Mouse (Mus musculus): ENCODE data around the gene Pde8a. TPM values are rescaled to one million over a fixed set of nuclear protein-coding genes. Genes with fewer than 3 reads are reported as not detected.

Gene Pde8a
- polyA plus RNA-seq, 1 experiment: 2.9 TPM

DNA sequence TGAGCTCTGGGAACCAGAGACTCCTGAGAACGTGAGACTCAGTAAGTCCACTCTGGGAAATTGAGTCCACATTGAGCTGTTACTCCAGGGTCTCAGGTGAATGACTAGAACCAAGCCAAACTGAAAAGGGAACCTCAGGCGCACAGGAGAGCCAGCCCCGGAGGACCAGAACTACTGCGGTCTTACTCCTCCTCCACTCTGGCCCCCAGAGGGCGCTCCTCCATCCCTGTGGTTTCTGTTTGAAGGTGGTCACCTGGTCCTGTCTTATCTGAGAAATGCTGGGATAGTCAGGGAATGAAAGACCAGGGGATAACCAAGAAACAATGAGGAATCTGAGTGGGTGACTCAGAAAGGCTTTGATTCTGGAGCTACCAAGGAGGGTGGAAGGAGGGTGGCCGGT, 4.5 kb upstream of the Pde8a start:
- Histone ChIP-seq H3K36me3 (replicated peaks; ENCODE audit: low read length) (no peaks in the 10 kb centered on the region), H3K27me3 (replicated peaks) (peaks cover 48% of the 10 kb centered on the region), H3K4me1 (peaks cover 47% of the 10 kb centered on the region), H3K4me3 (replicated peaks) (no peak overlapping the region), H3K9me3 (no peaks in the 10 kb centered on the region)
- TF ChIP-seq FLI1 (IDR thresholded peaks at IDR 0.05; ENCODE audit: low read length) (no peak), GATA1 (IDR thresholded peaks at IDR 0.05; ENCODE audit: borderline replicate concordance, low read length) (no peak)

DNA sequence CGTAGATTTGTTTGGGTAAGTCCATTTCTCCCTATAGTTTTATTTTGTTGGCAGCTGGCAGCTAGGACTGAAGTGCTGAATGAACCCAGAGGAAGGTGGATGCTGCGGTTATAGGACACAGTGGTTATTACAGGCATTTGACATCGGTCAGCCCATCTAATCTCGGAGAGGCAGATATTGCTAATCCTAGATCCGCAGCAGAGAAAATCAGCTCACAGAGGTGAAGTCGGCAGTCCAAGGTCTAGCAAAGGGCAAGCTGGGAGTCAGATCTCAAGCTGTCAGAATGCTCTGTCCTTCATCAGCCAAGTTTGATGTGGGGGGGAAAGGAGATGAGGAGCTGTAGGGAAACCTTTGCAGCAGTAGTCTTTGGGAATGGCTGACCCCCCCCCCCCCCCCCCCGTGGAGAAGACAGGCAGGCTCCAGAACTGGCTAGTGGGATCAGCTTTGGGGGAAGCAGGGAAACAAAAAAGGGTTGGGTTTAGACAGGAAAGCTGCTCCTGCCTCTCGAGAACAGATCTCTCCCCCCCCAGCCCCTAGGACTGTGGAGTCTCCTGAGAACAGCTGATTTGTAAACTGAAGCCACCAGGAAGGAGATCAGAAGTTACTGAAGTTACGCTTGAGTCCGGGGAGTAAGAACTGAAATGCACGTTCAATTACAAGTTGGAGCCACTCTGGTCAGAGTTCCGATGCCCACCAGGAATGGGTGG, 3.3 kb upstream of the Pde8a start:
- TF ChIP-seq GATA1 (IDR thresholded peaks at IDR 0.05; ENCODE audit: borderline replicate concordance, low read length) (no peak), FLI1 (IDR thresholded peaks at IDR 0.05; ENCODE audit: low read length) (no peak)
- peaks cover 56% of the 10 kb centered on the region for H3K27me3 ChIP-seq (replicated peaks)

DNA sequence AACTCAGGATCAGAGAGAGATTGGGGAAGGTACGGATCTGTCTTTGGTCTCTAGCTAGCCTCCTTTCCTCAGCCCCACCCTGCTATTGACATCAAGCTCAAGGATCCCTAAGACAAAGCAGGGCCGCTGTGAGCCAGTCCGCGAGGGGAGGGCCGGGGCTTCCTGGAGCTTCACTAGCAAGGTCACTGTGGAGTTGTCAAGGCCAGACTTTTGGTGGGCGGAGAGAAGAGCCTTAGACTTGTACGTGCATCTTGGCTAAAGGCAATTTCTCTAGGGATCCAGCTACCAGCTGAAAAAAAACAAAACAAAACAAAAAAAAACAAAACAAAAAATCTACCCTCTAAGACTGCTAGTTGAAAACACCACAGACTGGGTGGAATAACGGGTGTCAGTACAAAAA, 1.6 kb upstream of the Pde8a start:
- Histone ChIP-seq H3K36me3 (replicated peaks; ENCODE audit: low read length) (no peaks in the 10 kb centered on the region), H3K4me3 (replicated peaks) (peak overlapping the region; percentile 90)
- TF ChIP-seq GATA1 (IDR thresholded peaks at IDR 0.05; ENCODE audit: borderline replicate concordance, low read length) (no peak), FLI1 (IDR thresholded peaks at IDR 0.05; ENCODE audit: low read length) (no peak)

More for the DNA sequence above, 3.3 kb upstream of the Pde8a start:
- Histone ChIP-seq H3K9me3 (no peaks in the 10 kb centered on the region), H3K4me1 (peaks cover 49% of the 10 kb centered on the region), H3K4me3 (replicated peaks) (no peak overlapping the region), H3K36me3 (replicated peaks; ENCODE audit: low read length) (no peaks in the 10 kb centered on the region)

DNA sequence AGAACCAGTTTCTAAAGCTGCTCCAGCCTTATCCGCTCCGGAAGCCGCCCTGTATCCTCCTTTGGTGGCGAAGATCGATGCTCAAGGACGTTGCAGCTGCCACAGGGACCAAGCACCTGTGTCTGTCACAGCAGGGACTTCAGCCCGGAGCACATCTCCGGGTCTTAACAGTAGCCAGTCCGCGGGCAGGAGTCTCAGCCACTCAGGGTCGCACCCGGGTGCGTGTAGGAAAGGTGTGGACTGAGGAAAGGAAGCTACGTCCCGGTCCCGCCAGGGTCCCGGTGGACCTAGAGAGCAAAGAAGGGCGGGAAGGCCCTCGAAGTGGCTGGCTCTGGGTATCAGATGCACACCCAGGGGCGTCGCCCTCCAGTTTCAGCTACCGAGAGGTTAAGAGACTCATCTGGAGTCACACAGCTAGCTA, 1.1 kb upstream of the Pde8a start:
- H3K36me3 ChIP-seq (replicated peaks; ENCODE audit: low read length): no peaks in the 10 kb centered on the region
- TF ChIP-seq GATA1 (IDR thresholded peaks at IDR 0.05; ENCODE audit: borderline replicate concordance, low read length): no peak
- no peak for TF ChIP-seq FLI1 (IDR thresholded peaks at IDR 0.05; ENCODE audit: low read length)
- H3K9me3 ChIP-seq: no peaks in the 10 kb centered on the region
- peak overlapping the region; percentile 90 for H3K4me3 ChIP-seq (replicated peaks)
- H3K4me1 ChIP-seq: peaks cover 47% of the 10 kb centered on the region
- H3K27me3 ChIP-seq (replicated peaks): peaks cover 56% of the 10 kb centered on the region

More for the DNA sequence above, 1.6 kb upstream of the Pde8a start:
- Histone ChIP-seq H3K4me1 (peaks cover 52% of the 10 kb centered on the region), H3K9me3 (no peaks in the 10 kb centered on the region), H3K27me3 (replicated peaks) (peaks cover 60% of the 10 kb centered on the region)

DNA sequence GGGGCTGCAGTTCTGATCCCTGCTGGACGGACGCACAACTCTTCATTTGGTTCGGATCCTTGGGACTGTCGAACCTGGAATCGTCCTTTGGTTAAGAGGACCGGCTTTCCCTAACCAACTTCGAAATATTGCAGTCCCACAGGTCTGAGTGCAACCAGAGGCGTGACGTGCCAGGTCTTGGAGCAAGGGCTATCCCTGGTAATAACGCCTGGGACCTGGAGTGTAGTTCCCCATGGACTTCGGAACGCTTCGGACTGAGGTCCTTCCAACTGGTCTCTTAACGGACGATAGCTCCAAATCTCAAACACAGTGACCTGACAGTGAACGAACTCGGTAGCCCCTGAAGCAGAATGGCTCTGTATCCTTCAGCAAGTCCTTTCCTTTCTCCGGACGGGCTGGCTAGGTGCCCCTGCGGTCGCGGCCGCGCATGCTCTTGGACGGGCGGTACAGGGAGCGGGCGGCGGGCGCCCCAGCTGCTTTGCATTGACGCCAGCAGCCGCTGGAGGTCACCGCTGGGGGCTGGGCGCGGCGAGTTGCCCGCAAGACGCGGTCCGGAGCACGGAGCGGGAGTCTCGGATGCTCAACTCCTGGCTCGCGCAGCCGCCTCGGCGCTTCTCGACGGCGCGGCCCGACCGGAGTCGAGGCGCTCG, 574 bp upstream of the Pde8a start:
- no peak for TF ChIP-seq FLI1 (IDR thresholded peaks at IDR 0.05; ENCODE audit: low read length)
- no peak for TF ChIP-seq GATA1 (IDR thresholded peaks at IDR 0.05; ENCODE audit: borderline replicate concordance, low read length)
- H3K9me3 ChIP-seq: no peaks in the 10 kb centered on the region
- peaks cover 57% of the 10 kb centered on the region for H3K27me3 ChIP-seq (replicated peaks)
- H3K36me3 ChIP-seq (replicated peaks; ENCODE audit: low read length): no peaks in the 10 kb centered on the region
- H3K4me3 ChIP-seq (replicated peaks): peak overlapping the region; percentile 90
- peaks cover 47% of the 10 kb centered on the region for H3K4me1 ChIP-seq

DNA sequence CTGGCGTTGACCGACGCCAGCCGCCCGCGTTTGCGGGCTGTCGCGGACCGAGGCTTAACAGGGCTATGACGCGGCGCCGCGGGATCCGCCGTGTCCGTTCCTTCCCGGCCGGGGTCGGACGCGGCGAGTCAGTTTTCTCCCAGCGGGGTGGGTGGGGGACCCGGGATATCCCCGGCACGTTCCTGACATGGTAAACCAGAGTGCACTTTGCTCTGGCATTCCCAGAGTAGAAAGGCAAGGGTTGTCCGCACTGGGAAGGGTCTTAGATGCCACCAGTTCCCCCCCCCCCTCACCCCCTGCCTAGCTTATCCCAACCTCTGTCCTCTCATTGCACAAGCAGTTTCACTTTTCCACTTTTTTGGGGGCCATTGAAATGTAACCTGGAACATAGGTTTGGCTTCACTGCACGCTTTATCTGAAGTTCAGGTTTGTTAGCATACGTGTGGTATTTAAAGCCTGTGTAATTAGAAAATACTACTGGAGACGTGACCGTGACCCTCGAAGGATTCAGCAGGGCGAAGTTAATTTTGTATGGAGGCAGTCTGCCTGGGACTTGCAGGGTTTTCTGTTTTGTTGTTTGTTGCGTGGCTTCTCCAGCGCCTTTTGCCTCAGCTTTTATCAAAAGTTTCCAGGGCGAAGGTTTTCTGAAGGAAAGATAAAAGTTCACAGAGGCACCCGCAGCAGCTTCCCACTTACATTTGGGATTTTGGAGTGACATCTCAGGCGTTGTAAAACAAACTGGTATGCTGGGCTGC, 934 bp downstream of the Pde8a start:
- Histone ChIP-seq H3K4me1 (peaks cover 38% of the 10 kb centered on the region), H3K27me3 (replicated peaks) (peaks cover 63% of the 10 kb centered on the region), H3K4me3 (replicated peaks) (peak overlapping the region; percentile 90), H3K36me3 (replicated peaks; ENCODE audit: low read length) (no peaks in the 10 kb centered on the region), H3K9me3 (no peaks in the 10 kb centered on the region)
- TF ChIP-seq GATA1 (IDR thresholded peaks at IDR 0.05; ENCODE audit: borderline replicate concordance, low read length) (no peak), FLI1 (IDR thresholded peaks at IDR 0.05; ENCODE audit: low read length) (no peak)

DNA sequence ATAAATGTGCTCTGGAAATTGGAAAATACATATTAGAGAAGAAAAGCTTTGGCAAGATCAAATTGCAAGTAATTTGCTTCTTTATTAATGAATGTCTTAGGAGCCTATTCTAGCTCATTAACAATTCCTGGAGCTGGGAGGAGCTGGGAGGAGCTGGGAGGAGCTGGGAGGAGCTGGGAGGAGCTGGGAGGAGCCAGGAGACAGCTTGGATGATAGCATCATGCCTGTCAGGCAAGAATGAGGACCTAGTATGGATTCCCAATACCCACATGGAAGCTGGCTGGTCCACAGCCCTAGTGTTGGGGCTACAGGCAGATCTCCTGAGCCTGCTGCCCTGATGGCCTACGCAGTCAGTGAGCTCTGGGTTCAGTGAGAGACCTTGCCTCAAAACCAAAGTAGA, 2.6 kb downstream of the Pde8a start:
- peaks cover 60% of the 10 kb centered on the region for H3K27me3 ChIP-seq (replicated peaks)

DNA sequence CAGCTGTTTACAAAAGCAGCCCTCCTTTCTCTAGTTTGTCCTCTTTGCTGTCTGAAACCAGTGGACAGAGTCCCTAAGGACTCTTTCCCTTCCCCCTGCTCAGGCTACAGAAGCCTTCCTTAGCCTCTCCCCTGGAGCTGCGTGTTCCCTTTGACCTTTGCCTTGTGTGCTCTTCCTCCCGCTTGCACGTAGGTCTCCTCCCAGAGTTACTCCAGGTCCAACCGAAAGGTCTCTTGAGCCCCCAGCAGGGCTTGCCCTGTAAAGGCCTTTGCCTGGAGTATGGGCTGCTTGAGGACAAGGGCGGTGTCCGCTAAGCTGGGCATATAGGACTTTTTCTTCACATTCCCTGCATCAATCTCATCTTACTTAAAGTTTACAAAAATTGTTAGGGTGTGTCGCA, 5.9 kb downstream of the Pde8a start:
- no peak overlapping the region for H3K4me3 ChIP-seq (replicated peaks)
- TF ChIP-seq FLI1 (IDR thresholded peaks at IDR 0.05; ENCODE audit: low read length) (no peak), GATA1 (IDR thresholded peaks at IDR 0.05; ENCODE audit: borderline replicate concordance, low read length) (no peak)
- H3K4me1 ChIP-seq: peaks cover 8% of the 10 kb centered on the region
- no peaks in the 10 kb centered on the region for H3K36me3 ChIP-seq (replicated peaks; ENCODE audit: low read length)
- H3K27me3 ChIP-seq (replicated peaks): peaks cover 34% of the 10 kb centered on the region
- H3K9me3 ChIP-seq: peaks cover 4% of the 10 kb centered on the region

More for the DNA sequence above, 2.6 kb downstream of the Pde8a start:
- Histone ChIP-seq H3K9me3 (no peaks in the 10 kb centered on the region), H3K36me3 (replicated peaks; ENCODE audit: low read length) (no peaks in the 10 kb centered on the region), H3K4me3 (replicated peaks) (no peak overlapping the region), H3K4me1 (peaks cover 37% of the 10 kb centered on the region)
- TF ChIP-seq GATA1 (IDR thresholded peaks at IDR 0.05; ENCODE audit: borderline replicate concordance, low read length): no peak
- TF ChIP-seq FLI1 (IDR thresholded peaks at IDR 0.05; ENCODE audit: low read length): no peak

DNA sequence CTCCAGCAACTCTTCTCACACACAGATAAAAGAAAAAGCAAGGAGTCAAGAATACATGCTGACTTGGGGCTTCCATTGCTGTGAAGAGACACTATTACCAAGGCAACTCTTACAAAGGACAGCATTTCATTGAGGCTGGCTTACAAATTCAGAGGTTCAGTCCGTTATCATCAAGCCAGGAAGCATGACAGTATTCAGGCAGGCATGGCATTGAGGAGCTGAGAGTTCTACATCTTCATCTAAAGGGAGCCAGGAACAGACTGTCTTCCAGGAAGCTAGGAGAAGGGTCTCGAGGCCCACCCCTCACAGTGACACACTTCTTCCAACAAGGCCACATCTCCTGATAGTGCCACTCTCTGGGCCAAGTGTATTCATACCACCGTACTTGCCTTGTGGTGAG, 7.0 kb downstream of the Pde8a start:
- peaks cover 5% of the 10 kb centered on the region for H3K9me3 ChIP-seq
- peaks cover 27% of the 10 kb centered on the region for H3K27me3 ChIP-seq (replicated peaks)
- peaks cover 7% of the 10 kb centered on the region for H3K4me1 ChIP-seq
- TF ChIP-seq FLI1 (IDR thresholded peaks at IDR 0.05; ENCODE audit: low read length) (no peak), GATA1 (IDR thresholded peaks at IDR 0.05; ENCODE audit: borderline replicate concordance, low read length) (no peak)
- H3K4me3 ChIP-seq (replicated peaks): no peak overlapping the region
- H3K36me3 ChIP-seq (replicated peaks; ENCODE audit: low read length): no peaks in the 10 kb centered on the region

Measured in megakaryocyte, embryonic 14.5 days (primary cell).